Mouse (Mus musculus): Measurements from ENCODE around the gene Islr. TPM values are rescaled to one million over a fixed set of nuclear protein-coding genes. Genes with fewer than 3 reads are reported as not detected.

Islr gene
- polyA plus RNA-seq, 1 experiment = 21.9 TPM

DNA sequence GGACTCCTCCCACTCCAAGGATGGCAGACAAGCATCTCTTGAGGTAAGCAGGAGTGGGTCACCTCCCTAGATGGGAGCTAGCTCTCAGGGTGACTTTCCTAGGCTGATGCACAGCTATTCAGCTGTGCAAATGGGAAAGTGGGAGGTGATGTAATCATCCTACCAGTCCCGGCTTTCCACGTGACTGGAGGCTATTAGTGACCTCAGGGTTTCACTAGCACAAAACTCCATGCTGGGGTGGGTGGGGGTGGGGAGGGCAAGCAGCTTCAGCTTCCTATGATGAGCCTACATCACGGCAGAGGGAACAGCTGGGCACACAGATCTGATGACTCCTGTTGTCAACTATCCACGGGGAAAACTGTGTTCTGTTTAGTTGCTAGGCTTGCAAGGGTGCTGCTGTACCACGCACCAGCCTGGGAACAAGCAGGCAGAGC lies 29.3 kb downstream of the Islr start:
- H3K27me3 ChIP-seq (ENCODE audit: control insufficient read depth, insufficient read depth, low read length) = no peaks in the 10 kb centered on the region
- H3K36me3 ChIP-seq (ENCODE audit: control insufficient read depth, insufficient read depth, low read length) = no peaks in the 10 kb centered on the region
- H3K4me1 ChIP-seq (ENCODE audit: control insufficient read depth, insufficient read depth, insufficient read length) = no peaks in the 10 kb centered on the region
- no peak for DNase-seq (ENCODE audit: low read depth in 1 of 2, low spot score in 2 of 2)
- H3K4me3 ChIP-seq (ENCODE audit: extremely low read depth, insufficient read depth, insufficient read length) = no peak overlapping the region
- 88% methylated on average over 5 of the region's 5 CpGs for WGBS
- H3K27ac ChIP-seq (ENCODE audit: insufficient read depth, low read length) = no peak overlapping the region
- no peak for TF ChIP-seq CTCF (IDR thresholded peaks at IDR 0.05; ENCODE audit: extremely low read depth, insufficient read depth, insufficient read length, insufficient replicate concordance)

DNA sequence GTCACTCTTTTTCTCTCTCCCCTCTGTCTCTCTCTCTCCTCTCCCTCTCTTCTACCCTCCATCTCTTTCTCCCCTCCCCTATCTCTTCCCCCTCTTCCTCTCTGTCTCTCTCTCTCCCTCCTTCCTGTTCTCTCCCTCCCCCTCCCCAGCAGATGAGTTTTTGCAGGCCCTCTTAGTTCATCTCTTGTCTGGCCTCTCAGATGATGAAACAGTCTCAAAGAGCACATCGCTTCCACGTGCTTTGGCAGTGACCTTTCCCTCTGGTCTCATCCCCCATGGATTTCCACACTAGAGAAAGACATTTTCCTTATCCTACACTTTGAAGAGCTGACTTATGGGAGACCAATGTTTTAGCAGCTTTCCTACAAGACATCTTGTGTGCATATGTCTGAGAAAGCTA lies 31.2 kb downstream of the Islr start:
- 84% methylated on average over 2 of the region's 2 CpGs for WGBS
- H3K27ac ChIP-seq (ENCODE audit: insufficient read depth, low read length) = no peak overlapping the region
- H3K27me3 ChIP-seq (ENCODE audit: control insufficient read depth, insufficient read depth, low read length) = no peaks in the 10 kb centered on the region

GRCm38 (mm10) chr9:58169426-58169825 lies 34.7 kb downstream of the Islr start:
- Histone ChIP-seq H3K4me1 (ENCODE audit: control insufficient read depth, insufficient read depth, insufficient read length) (no peaks in the 10 kb centered on the region), H3K27ac (ENCODE audit: insufficient read depth, low read length) (no peak overlapping the region), H3K27me3 (ENCODE audit: control insufficient read depth, insufficient read depth, low read length) (no peaks in the 10 kb centered on the region), H3K36me3 (ENCODE audit: control insufficient read depth, insufficient read depth, low read length) (no peaks in the 10 kb centered on the region), H3K4me3 (ENCODE audit: extremely low read depth, insufficient read depth, insufficient read length) (no peak overlapping the region)
- DNase-seq (ENCODE audit: low read depth in 1 of 2, low spot score in 2 of 2) = no peak
- TF ChIP-seq CTCF (IDR thresholded peaks at IDR 0.05; ENCODE audit: extremely low read depth, insufficient read depth, insufficient read length, insufficient replicate concordance) (no peak), POLR2A (IDR thresholded peaks at IDR 0.05; ENCODE audit: low read depth, low read length) (no peak)
- 83% methylated on average over 6 of the region's 6 CpGs for WGBS

More for the DNA sequence above, 31.2 kb downstream of the Islr start:
- Histone ChIP-seq H3K4me1 (ENCODE audit: control insufficient read depth, insufficient read depth, insufficient read length) (no peaks in the 10 kb centered on the region), H3K36me3 (ENCODE audit: control insufficient read depth, insufficient read depth, low read length) (no peaks in the 10 kb centered on the region), H3K4me3 (ENCODE audit: extremely low read depth, insufficient read depth, insufficient read length) (no peak overlapping the region)
- no peak for DNase-seq (ENCODE audit: low read depth in 1 of 2, low spot score in 2 of 2)
- TF ChIP-seq CTCF (IDR thresholded peaks at IDR 0.05; ENCODE audit: extremely low read depth, insufficient read depth, insufficient read length, insufficient replicate concordance) = no peak
- TF ChIP-seq POLR2A (IDR thresholded peaks at IDR 0.05; ENCODE audit: low read depth, low read length) = no peak

DNA sequence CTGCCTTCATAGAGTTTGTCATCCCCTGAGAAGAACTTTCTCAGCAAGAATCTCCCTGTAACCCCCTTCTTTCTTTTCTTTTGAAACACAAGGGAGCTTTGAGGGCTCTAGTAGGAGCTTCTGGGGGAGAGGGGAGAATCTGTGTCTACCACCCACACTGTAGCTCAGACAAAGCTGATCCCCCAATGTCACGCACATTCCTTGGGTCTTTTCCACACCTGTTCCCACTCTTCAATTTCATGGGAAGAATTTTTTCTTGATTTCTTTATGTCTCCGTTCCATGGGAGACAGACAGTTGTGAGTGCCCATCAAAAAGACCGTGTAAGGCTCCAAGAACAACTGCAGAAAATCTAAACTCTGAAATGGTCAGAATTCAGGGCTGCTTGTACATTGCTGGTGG lies 35.2 kb downstream of the Islr start:
- WGBS = 82% methylated on average over 3 of the region's 3 CpGs
- Histone ChIP-seq H3K27me3 (ENCODE audit: control insufficient read depth, insufficient read depth, low read length) (no peaks in the 10 kb centered on the region), H3K36me3 (ENCODE audit: control insufficient read depth, insufficient read depth, low read length) (no peaks in the 10 kb centered on the region), H3K27ac (ENCODE audit: insufficient read depth, low read length) (no peak overlapping the region), H3K4me1 (ENCODE audit: control insufficient read depth, insufficient read depth, insufficient read length) (no peaks in the 10 kb centered on the region), H3K4me3 (ENCODE audit: extremely low read depth, insufficient read depth, insufficient read length) (no peak overlapping the region)
- no peak for TF ChIP-seq POLR2A (IDR thresholded peaks at IDR 0.05; ENCODE audit: low read depth, low read length)
- no peak for TF ChIP-seq CTCF (IDR thresholded peaks at IDR 0.05; ENCODE audit: extremely low read depth, insufficient read depth, insufficient read length, insufficient replicate concordance)
- DNase-seq (ENCODE audit: low read depth in 1 of 2, low spot score in 2 of 2) = no peak

DNA sequence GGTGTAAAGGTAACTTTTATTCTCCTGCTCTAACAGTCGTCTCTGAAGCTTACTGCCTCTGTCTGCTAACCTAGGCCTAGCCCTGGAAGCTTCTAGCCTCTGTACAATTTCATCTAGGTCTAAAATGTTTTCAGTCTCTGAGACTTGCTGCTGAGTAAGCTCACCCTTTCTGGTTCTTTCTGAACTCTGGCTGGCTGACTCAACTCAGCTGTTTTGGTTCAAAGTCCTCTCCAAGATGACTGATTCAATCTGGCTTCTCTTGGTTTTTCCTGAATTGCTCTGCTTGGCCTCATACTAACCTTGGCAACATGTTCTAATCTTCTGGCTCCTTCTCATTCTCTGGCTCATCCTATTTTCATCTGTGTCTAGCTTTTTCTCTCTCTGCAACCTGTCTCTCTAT lies 38.3 kb downstream of the Islr start:
- Histone ChIP-seq H3K4me1 (ENCODE audit: control insufficient read depth, insufficient read depth, insufficient read length) (0 out of 2 replicates have a peak, but pooled peaks cover 2% of the 10 kb centered on the region), H3K36me3 (ENCODE audit: control insufficient read depth, insufficient read depth, low read length) (no peaks in the 10 kb centered on the region), H3K27me3 (ENCODE audit: control insufficient read depth, insufficient read depth, low read length) (no peaks in the 10 kb centered on the region), H3K27ac (ENCODE audit: insufficient read depth, low read length) (no peak overlapping the region), H3K4me3 (ENCODE audit: extremely low read depth, insufficient read depth, insufficient read length) (no peak overlapping the region)
- 81% methylated on average over 1 of the region's 1 CpGs for WGBS
- TF ChIP-seq POLR2A (IDR thresholded peaks at IDR 0.05; ENCODE audit: low read depth, low read length) (no peak), CTCF (IDR thresholded peaks at IDR 0.05; ENCODE audit: extremely low read depth, insufficient read depth, insufficient read length, insufficient replicate concordance) (no peak)
- DNase-seq (ENCODE audit: low read depth in 1 of 2, low spot score in 2 of 2) = no peak

DNA sequence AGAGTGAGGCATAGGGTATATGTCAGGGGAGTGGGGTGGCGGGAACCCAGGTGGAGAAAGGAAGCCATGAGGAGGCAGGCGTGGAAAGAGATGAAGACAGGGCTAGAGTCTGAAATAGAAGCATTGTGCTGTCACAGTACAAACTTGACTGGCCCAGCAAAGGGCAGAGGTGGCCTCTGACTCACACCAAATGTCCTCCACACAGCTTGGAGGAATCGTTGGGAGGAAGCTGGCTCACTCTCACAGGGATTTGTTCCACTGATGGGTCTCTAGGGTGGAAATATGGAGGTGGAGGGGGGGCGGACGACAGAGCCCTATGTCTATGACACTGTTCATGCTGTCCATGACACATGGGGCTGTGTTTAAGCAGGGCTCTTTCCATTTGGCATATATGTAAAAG lies 41.0 kb downstream of the Islr start:
- Histone ChIP-seq H3K36me3 (ENCODE audit: control insufficient read depth, insufficient read depth, low read length) (no peaks in the 10 kb centered on the region), H3K27me3 (ENCODE audit: control insufficient read depth, insufficient read depth, low read length) (no peaks in the 10 kb centered on the region), H3K4me3 (ENCODE audit: extremely low read depth, insufficient read depth, insufficient read length) (no peak overlapping the region), H3K27ac (ENCODE audit: insufficient read depth, low read length) (no peak overlapping the region), H3K4me1 (ENCODE audit: control insufficient read depth, insufficient read depth, insufficient read length) (peaks cover 5% of the 10 kb centered on the region; the same call in 1 of the 2 replicates)
- WGBS = 81% methylated on average over 5 of the region's 5 CpGs
- TF ChIP-seq CTCF (IDR thresholded peaks at IDR 0.05; ENCODE audit: extremely low read depth, insufficient read depth, insufficient read length, insufficient replicate concordance) = no peak
- TF ChIP-seq POLR2A (IDR thresholded peaks at IDR 0.05; ENCODE audit: low read depth, low read length) = no peak
- no peak for DNase-seq (ENCODE audit: low read depth in 1 of 2, low spot score in 2 of 2)

- no peaks in the 10 kb centered on the region for H3K27me3 ChIP-seq (ENCODE audit: control insufficient read depth, insufficient read depth, low read length)
- TF ChIP-seq POLR2A (IDR thresholded peaks at IDR 0.05; ENCODE audit: low read depth, low read length) = no peak
- no peak for TF ChIP-seq CTCF (IDR thresholded peaks at IDR 0.05; ENCODE audit: extremely low read depth, insufficient read depth, insufficient read length, insufficient replicate concordance)
- 88% methylated on average over 3 of the region's 3 CpGs for WGBS
- H3K27ac ChIP-seq (ENCODE audit: insufficient read depth, low read length) = no peak overlapping the region
- peaks cover 5% of the 10 kb centered on the region; the same call in 1 of the 2 replicates for H3K4me1 ChIP-seq (ENCODE audit: control insufficient read depth, insufficient read depth, insufficient read length)
- H3K36me3 ChIP-seq (ENCODE audit: control insufficient read depth, insufficient read depth, low read length) = no peaks in the 10 kb centered on the region
- no peak for DNase-seq (ENCODE audit: low read depth in 1 of 2, low spot score in 2 of 2)
- no peak overlapping the region for H3K4me3 ChIP-seq (ENCODE audit: extremely low read depth, insufficient read depth, insufficient read length)
These were observed 41.9 kb downstream of the Islr start for GRCm38 (mm10) chr9:58162173-58162572.
